Mouse (Mus musculus): ENCODE measurements around the gene Anks3.

Gene Anks3

DNA sequence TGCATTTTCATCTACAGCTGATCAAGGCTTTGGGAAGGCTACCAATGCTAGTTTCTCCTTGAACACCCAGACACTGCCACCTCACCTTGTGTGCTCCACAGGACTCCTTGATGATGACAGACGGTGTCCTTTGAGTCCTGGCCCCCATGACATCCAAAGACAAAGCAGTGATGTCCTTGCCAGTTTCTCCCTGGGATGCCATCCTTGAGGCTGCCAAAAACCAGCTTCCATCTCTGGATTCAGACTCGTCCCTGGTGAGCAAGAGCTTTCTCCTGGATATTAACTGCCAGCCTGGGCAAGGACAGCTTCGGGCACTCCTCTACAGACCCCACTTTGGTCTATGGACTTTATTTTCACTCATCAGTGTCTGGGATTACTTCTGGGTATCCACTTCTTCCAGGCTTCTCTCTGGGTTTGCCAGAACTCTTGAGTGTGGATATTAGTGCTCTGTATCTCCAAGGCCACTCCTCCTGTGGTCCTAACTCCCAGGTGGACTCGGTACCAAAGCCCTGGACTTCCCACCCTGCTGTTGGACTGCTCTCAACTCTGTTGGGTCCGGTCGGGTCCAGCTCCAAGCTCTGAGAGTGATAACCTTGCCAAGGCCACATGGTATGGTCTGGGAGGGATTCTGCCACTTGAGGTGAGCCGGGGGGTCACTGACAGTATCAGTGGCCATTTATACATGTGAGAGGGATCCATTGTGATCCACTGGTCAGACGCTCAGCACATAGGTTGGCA is 1.6 kb upstream of the Anks3 start:
- DNase-seq: no peak

DNA sequence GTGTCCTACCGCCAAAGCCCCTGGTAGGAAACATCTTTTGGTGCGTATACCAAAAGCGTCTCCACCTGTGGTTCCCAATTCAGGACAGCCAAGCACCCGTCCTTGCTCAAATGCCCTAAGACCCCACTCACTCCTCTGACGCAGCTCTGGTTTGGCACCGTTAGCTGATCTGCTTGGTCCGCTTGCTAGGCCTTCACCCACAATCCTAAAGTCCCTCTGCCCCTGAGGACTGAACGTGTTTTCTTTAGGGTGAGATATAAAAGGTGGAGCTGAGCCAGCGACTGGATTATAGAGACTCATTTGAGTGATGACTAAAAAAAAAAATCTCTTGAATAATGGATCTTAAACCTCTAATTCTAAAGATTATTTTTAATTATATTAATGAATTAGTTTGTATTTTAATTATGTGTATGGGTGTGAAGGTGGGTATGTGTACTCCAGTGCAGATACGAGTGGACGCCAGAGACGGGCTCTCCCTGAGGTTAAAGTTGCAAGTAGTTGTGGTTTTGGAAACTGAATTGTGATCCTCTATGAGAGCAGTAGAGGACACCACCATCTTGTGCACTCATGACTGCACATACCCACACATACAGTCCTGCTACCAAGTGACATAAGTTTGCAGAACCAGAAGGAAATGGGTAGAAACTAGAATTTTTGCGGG is 856 bp upstream of the Anks3 start:
- DNase-seq: no peak

GRCm38 (mm10) chr16:4963346-4963745 is 659 bp downstream of the Anks3 start:
- no peak for DNase-seq

- DNase-seq: no peak
Measured at GRCm38 (mm10) chr16:4960260-4960659, 3.7 kb downstream of the Anks3 start.

DNA sequence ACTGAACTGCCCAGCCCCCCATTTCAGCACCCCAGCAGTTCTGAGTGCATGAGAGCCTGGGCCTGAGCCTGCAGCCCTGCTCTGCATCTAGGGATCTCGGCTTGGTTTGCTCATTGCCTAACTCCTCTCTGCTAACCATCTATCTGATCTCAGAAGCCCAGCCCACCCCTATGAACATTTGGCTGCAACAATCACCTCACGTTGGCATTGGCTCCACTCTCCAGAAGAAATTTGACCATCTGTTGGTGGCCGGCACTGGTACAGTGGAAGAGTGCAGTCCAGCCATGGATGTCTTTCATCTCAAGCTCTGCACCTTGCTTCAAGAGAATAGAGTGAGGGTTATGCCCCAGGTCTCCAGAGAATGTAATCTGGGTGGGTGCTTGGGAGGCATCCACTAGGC is 6.6 kb downstream of the Anks3 start:
- no peak for DNase-seq

GRCm38 (mm10) chr16:4956609-4957008 is 7.4 kb downstream of the Anks3 start:
- DNase-seq: no peak

DNA sequence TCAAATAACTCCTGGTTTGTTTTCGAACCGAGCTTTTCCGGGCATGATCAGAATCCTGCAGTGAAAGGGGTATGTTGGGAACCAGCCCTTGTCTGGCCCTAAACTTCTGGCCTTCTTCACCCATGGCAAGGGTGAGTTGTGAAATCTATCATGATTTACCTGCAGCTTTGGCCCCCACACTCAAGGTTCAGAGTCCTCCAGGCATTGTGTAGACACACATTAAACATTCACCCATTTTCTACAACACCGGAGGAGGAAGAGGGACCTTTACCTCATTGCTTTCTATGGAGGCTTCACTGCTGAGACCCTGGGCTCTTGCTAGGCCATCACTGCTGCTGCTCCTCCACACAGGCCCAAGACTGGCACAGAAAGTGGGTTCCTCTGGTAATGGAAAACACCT is 16.6 kb downstream of the Anks3 start:
- no peak for DNase-seq

- DNase-seq: peak; percentile 78
Measured at GRCm38 (mm10) chr16:4946155-4946554, 17.9 kb downstream of the Anks3 start.

DNA sequence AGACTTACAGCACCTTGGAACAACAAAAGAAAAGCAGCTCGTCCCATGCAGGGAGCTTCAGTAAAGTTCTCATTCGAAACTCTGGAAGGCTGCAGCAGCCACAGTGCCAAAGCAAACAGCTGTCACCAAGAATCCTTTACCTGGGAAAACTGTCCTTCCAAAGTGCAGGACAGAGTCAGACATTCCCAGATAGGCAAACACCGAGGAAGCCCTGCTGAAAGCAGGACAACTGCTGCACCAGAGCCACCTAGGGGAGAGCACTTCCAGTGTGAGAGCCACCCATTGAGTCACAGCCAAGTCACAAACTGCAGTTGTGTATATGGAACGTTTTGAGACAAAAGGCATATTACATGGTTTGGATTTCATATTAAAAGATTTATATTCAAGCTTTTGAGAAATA is 18.6 kb downstream of the Anks3 start:
- DNase-seq: no peak

DNA sequence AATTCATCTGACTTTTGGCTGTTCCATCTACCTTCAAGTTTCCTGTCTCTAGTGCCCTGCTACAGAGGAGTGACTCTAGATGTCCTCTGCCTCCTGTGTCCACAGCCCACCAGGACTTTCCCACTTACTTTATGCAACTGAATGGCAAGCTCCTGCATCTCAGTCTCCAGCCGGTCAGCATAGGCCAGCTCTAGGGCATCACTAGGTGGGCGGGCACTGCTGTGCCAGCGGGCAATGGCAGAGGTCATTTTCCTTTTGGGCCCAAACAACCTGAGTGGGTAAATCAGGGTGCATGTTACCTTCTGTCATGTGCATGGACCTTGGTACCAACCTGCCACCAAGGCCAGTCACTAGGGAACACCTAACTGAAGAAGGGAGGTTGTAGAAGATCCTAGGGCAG is 20.6 kb downstream of the Anks3 start:
- DNase-seq: no peak

GRCm38 (mm10) chr16:4942868-4943267 is 21.1 kb downstream of the Anks3 start:
- DNase-seq: no peak

DNA sequence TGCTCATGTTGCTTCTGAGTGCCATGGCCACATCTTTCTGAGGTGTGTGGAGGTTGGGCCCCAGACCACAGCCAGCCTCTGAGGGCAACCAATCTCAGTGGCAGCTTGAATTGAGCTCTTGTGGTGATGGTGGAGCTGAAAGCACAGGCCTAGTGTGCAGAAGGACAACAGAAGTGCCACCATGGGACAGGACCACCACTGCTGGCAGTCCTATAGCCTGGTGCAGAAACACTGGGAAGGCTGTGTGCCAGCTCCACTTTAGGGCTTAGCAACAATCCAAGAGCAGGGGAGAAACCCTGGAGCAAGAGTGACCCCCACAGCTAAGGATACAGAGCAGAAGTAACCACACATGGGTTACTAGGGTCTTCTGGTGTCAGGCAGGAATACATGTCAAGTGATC is 23.0 kb downstream of the Anks3 start:
- DNase-seq: no peak

DNA sequence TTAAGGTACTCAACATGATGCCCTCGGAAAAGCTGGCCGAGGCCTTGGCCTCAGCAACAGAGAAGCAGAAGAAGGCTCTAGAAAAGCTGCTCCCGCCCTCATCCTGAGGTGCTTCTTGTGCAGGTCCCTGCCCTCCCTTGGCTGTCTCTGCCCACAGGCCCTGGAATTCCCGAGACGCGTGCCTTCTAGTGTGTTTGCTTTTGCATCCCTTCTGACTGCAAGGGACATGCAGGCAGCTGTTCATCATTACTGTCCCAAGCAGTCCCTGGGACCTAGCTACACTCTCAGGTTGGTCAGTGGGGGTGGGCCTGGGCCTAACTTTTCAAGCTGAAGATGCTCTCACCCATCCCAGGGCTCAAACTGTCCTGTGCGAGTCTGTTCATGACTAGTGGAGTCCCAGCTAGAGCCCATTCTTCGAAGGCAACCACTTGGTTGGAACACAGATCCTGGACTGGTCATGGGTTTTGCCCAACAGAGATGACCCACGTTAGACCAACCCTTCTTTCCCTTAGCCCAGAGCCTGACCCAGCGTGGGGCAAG is 23.6 kb downstream of the Anks3 start:
- DNase-seq: no peak

DNA sequence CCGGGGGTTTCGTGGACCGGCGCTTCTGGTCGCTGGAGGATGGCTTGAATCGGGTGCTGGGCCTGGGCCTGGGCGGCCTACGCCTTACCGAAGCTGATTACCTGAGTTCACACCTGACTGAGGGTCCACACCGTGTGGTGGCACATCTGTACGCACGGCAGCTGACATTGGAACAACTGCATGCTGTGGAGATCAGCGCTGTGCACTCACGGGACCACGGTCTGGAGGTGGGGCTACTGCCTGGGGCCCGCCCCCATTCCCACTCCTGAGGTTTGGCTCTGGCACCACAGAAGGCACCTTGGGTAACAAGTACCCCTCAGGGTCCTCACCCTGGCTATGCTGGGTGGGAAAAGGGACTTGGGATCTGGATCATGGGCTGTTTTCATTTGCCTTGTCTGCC is 24.6 kb downstream of the Anks3 start:
- peak; percentile 68 for DNase-seq

- DNase-seq: peak; percentile 98
Measured at GRCm38 (mm10) chr16:4938989-4939388, 25.0 kb downstream of the Anks3 start.

DNA sequence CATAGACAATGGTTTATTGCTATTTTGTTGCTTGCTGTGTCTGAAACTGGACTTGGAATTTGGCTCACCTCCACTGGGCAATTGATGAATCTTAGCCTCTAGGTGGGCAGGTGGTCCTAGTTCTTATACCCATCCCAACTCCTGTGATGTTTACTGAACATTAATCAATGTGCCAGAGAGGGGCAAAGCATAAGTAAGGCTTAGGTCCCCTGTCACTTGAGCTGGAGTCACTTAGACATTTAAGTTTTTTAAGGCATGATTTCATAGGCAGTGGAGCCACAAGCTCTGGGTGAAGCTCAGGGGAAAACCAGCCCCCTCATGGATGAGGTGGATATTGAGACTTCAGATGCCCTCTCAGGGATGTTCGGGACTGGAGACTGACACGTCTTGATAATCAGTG is 25.5 kb downstream of the Anks3 start, which contains the start of gene Nudt16l1:
TSS of gene Nudt16l1 (plus strand) at position 301 of the 400 bp plus-strand sequence.
- DNase-seq: no peak

GRCm38 (mm10) chr16:4937351-4938190 is 26.4 kb downstream of the Anks3 start:
- DNase-seq: peak; percentile 56

GRCm38 (mm10) chr16:4935931-4936703 is 27.9 kb downstream of the Anks3 start:
- no peak for DNase-seq

DNA sequence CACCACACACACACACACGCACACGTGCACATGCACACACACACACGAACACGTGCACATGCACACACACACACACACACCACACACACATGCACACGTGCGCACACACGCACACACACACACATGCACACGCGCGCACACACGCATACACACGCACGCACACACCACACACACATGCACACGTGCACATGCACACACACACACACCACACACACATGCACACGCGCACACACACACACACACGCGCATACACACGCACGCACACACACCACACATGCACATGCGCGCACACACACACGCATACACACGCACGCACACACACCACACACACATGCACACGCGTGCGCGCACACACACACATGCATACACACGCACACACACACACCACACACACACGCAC is 28.6 kb downstream of the Anks3 start:
- DNase-seq: no peak

DNA sequence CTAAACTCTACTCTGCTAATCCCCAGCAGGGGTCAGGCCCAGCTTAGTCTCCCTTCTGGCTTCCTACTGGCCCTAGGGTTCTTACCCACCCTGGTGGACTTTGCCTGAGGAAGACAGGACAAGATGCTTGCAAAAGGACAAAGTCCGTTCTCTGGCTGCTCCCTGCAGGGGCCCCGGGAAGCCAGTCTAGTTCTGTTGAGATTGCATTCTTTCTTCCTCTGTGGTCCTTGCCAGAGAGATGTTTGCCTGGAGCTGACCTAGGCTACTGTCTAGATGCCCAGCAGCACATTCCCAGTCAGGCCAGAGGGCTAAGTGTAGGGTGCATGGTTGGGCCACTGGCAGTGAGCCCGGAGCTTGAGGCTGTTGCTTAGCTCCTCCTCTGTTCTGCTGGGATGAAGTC is 31.6 kb downstream of the Anks3 start:
- DNase-seq: peak; percentile 95

- DNase-seq: no peak
Measured at GRCm38 (mm10) chr16:4928474-4928873, 35.5 kb downstream of the Anks3 start.

DNA sequence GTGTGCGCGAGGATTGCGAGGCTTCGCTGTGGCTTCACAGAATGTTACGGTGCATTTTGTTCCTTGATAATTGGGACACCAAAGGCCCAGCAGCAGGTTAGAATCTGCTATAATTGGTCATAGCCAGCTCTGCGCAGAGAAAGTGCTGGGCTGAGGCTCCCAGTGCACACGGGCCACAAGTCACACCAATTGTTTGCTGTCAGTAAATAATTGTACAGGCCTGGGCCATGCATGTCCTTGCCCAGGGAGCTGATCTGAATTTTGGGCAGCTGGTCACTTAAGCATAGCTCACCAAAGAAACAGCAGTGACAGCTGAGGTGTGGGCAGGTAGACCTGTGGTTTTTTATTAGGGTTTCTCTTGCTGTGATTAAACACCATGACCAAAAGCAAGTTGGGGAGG is 36.0 kb downstream of the Anks3 start:
- no peak for DNase-seq

- DNase-seq: no peak
Measured at GRCm38 (mm10) chr16:4923996-4924395, 40.0 kb downstream of the Anks3 start.

All from kidney, adult 9 months (tissue).